Mouse (Mus musculus) myocyte (in vitro differentiated cells): ENCODE measurements at regions not wholly inside any gene's neighbourhood (a gene's known extent, or its start where the extent isn't known, plus 50 kb on each side); places are given as distances from the start of the nearest gene placed in this dataset.

ENCODE experiments used
- CEBPB ChIP-seq: IDR thresholded peaks from 2 replicates; pipeline ENCODE4 v1.6.1; 2011; ENCODE audit warnings: mild to moderate bottlenecking, moderate library complexity; ENCODE audit not compliant: poor library complexity, insufficient read depth, severe bottlenecking
- E2F4 ChIP-seq: IDR thresholded peaks from one replicate; pipeline ENCODE4 v1.6.1; 2011; ENCODE audit warnings: mild to moderate bottlenecking, control low read depth, moderate library complexity; ENCODE audit not compliant: insufficient read depth
- MYOD1 ChIP-seq, 3 experiments: IDR thresholded peaks; one replicate each; pipeline ENCODE4 v1.6.1; 2011; ENCODE audit warnings: control low read depth in 2 of 3, low read depth in 2 of 3, mild to moderate bottlenecking in 2 of 3, moderate library complexity in 1 of 3; ENCODE audit not compliant: insufficient read length in 2 of 3, control insufficient read depth in 1 of 3
- MYOG ChIP-seq, 3 experiments: IDR thresholded peaks; one replicate each; pipeline ENCODE4 v1.6.1; 2011; ENCODE audit warnings: control low read depth in 2 of 3, low read depth in 2 of 3, mild to moderate bottlenecking in 2 of 3; ENCODE audit not compliant: insufficient read length in 2 of 3, control insufficient read depth in 1 of 3, insufficient read depth in 1 of 3
- POLR2A ChIP-seq: IDR thresholded peaks from one replicate; pipeline ENCODE4 v1.6.1; 2011; ENCODE audit warnings: low read depth, mild to moderate bottlenecking, control low read depth, moderate library complexity; ENCODE audit not compliant: insufficient read length
- POLR2AphosphoS2 ChIP-seq: IDR thresholded peaks from one replicate; pipeline ENCODE4 v1.6.1; 2011; ENCODE audit warnings: low read depth, control low read depth; ENCODE audit not compliant: insufficient read length
- TCF12 ChIP-seq: IDR thresholded peaks from one replicate; pipeline ENCODE4 v1.6.1; 2011; ENCODE audit warnings: mild to moderate bottlenecking, control low read depth; ENCODE audit not compliant: poor library complexity, insufficient read depth, severe bottlenecking

- no peak for TF ChIP-seq E2F4
- TF ChIP-seq POLR2A: no peak
- no peak for TF ChIP-seq POLR2AphosphoS2
- TF ChIP-seq MYOG (IDR thresholded peaks at IDR 0.05; ENCODE audit: control insufficient read depth in 1 of 3, insufficient read depth in 1 of 3, insufficient read length in 2 of 3, low read depth in 2 of 3): no peak
- no peak for TF ChIP-seq TCF12
- no peak for TF ChIP-seq CEBPB
- TF ChIP-seq MYOD1 (IDR thresholded peaks at IDR 0.05; ENCODE audit: control insufficient read depth in 1 of 3, insufficient read length in 2 of 3, low read depth in 2 of 3): no peak
Measured at GRCm38 (mm10) chr1:108023721-108024353, 434.0 kb downstream of the Serpinb8 start.
